Mouse (Mus musculus) megakaryocyte, embryonic 14.5 days (primary cell): Measurements from ENCODE around the gene Atp8a2.

Experiments
- FLI1 ChIP-seq: IDR thresholded peaks from 2 replicates; pipeline ENCODE4 v1.6.1; 2012; ENCODE audit warnings: low read length, inconsistent platforms, mixed read lengths
- GATA1 ChIP-seq: IDR thresholded peaks from 3 replicates; pipeline ENCODE4 v1.6.1; 2012; ENCODE audit warnings: mixed read lengths, low read length, inconsistent platforms, borderline replicate concordance

- TF ChIP-seq GATA1 (no peak), FLI1 (no peak)
These were observed 208.1 kb downstream of the Atp8a2 start for GRCm38 (mm10) chr14:59988860-59989259.
